Mouse (Mus musculus) liver, embryonic 16.5 days (tissue): Measurements from ENCODE around the gene Fndc8. TPM values are rescaled to one million over a fixed set of nuclear protein-coding genes. Genes with fewer than 3 reads are reported as not detected.
A peak's percentile ranks its signal among the peaks of the same experiment; 100 is the strongest.

ENCODE experiments used
- ATAC-seq: fragments of 200-750 bp; cut with Nextera tagmentation; 2 replicates; pipeline ENCODE4 v1.8.0; 2017; ENCODE audit warnings: low read depth, mild to moderate bottlenecking, moderate number of reproducible peaks, moderate library complexity
- H3K27ac ChIP-seq: fragments of 300-500 bp; sonication (generic); 2 replicates; pipeline ENCODE4 v1.5.1; 2014; ENCODE audit warnings: mild to moderate bottlenecking, low read length
- H3K27me3 ChIP-seq: fragments of 300-500 bp; sonication (generic); 2 replicates; pipeline ENCODE4 v1.6.1; 2014; ENCODE audit warnings: low read depth, low read length, mixed read lengths; ENCODE audit not compliant: control insufficient read depth, insufficient read depth
- H3K36me3 ChIP-seq: fragments of 300-500 bp; sonication (generic); 2 replicates; pipeline ENCODE4 v1.6.1; 2014; ENCODE audit warnings: mild to moderate bottlenecking; ENCODE audit not compliant: control insufficient read depth, insufficient read depth
- H3K4me1 ChIP-seq: fragments of 300-500 bp; sonication (generic); 2 replicates; pipeline ENCODE4 v1.6.1; 2014; ENCODE audit warnings: low read depth, low read length, mixed read lengths; ENCODE audit not compliant: control insufficient read depth
- H3K4me2 ChIP-seq: fragments of 300-500 bp; sonication (generic); 2 replicates; pipeline ENCODE4 v1.6.1; 2014; ENCODE audit warnings: low read depth, low read length, mixed read lengths
- H3K4me3 ChIP-seq: fragments of 300-500 bp; sonication (generic); 2 replicates; pipeline ENCODE4 v1.5.1; 2014; ENCODE audit warnings: low read depth, mild to moderate bottlenecking, low read length
- H3K9ac ChIP-seq: fragments of 300-500 bp; sonication (generic); 2 replicates; pipeline ENCODE4 v1.6.1; 2014; ENCODE audit warnings: low read depth, low read length
- H3K9me3 ChIP-seq: fragments of 300-500 bp; sonication (generic); replicated peaks from 2 replicates; pipeline ENCODE4 v1.6.1; 2016; ENCODE audit warnings: low read length; ENCODE audit not compliant: control insufficient read depth
- WGBS: fragments of 180-500 bp; shearing (Covaris S2); extraction: QIAGEN DNeasy Blood & Tissue Kit; methylation state at CpG from one replicate; pipeline ENCODE4 v1.1.7; 2014; ENCODE audit not compliant: insufficient replicate concordance; 5-methylcytosine and 5-hydroxymethylcytosine counted together
- polyA plus RNA-seq: library from polyadenylated mRNA; unstranded; fragments of >200 nt; fragmentation: Nextera tagmentation; extraction: Ambion mirVana; gene quantifications from 2 replicates; pipeline ENCODE4 v1.2.1, GENCODE M21; 2015

Gene Fndc8
- polyA plus RNA-seq, 1 experiment from 2014 or later, result 0.12 TPM

DNA sequence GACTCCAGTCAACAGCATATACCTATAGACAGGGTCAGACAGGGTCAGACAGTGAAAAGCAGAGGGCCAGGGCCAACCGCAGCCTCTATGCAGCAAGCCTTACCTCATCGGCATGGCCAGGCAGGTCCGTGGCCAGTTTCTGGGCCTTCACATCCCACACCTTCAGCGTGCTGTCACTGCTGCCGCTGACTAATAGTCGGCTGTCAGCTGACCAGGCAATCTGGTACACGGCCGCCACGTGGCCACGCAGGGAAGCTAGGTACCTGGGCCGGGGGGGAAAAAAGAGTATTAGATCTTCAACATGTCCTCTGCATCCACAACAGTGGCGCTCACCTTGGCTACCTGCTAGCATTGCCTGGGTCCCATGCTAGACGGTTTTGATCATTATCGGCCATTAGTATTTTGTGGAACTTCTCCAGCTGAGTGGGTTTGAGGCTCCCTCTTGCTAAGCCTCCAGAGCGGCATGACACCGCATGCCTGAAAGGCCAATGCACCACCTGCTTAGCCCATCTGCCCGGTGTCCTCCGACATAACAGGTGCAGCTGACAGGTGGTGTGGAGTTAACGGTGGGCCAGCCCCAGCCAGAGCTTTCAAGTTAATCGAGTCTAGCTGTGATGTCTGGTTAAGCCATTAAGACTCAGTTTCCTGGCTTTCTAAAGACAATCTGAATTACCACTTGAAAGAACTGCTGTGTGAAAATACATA lies 9.8 kb downstream of the Fndc8 start:
- Histone ChIP-seq H3K9me3 (no peaks in the 10 kb centered on the region), H3K27me3 (no peaks in the 10 kb centered on the region), H3K4me2 (no peak overlapping the region), H3K4me1 (peaks cover 4% of the 10 kb centered on the region), H3K4me3 (no peak overlapping the region), H3K36me3 (peaks cover 13% of the 10 kb centered on the region), H3K9ac (no peak overlapping the region), H3K27ac (no peak overlapping the region)
- no peak for ATAC-seq
- WGBS, result 87% methylated on average over 20 of the region's 20 CpGs

DNA sequence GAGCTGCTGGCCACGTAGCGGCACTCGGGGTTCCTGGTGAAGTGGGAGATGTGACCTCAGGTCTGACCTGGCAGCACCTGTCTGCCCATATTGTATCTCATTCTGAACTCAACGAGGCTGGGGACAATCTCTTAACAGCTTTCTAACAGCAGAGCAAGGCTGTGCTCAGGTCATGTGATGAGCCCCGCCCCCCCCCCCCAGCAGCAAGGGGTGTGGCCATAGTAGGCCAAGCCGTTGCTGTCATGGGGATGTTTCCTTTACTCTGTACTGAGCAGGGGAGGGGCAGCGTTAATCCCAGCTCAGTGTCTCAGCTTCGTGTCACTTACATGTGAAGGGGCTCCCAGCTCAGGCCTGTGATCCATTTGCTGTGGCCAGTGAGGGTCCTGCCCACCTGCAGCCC lies 13.0 kb downstream of the Fndc8 start:
- H3K36me3 ChIP-seq, result peaks cover 13% of the 10 kb centered on the region
- no peaks in the 10 kb centered on the region for H3K9me3 ChIP-seq
- WGBS, result 43% methylated on average over 8 of the region's 8 CpGs
- no peak overlapping the region for H3K4me3 ChIP-seq
- peaks cover 11% of the 10 kb centered on the region for H3K4me1 ChIP-seq
- ATAC-seq, result no peak
- no peaks in the 10 kb centered on the region for H3K27me3 ChIP-seq
- H3K27ac ChIP-seq, result no peak overlapping the region
- H3K4me2 ChIP-seq, result no peak overlapping the region
- H3K9ac ChIP-seq, result no peak overlapping the region

DNA sequence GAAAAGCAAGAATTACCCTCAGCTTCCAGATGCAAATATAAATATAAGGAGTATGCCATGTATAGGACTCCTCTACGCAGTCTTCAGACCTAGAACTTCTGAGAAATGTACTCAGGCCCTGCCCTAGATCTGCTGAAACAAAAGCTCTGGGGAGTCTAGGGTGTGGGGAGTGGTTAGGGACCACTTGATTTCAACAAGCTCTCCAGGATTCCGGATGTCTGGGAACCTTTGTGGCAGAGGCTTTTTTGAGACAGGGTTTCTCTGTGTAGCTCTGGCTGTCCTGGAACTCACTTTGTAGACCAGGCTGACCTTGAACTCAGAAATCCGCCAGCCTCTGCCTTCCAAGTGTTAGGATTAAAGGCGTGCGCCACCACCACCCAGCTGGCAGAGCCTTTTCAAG lies 13.9 kb downstream of the Fndc8 start:
- Histone ChIP-seq H3K9me3 (no peaks in the 10 kb centered on the region), H3K9ac (no peak overlapping the region), H3K4me1 (peaks cover 11% of the 10 kb centered on the region), H3K36me3 (peaks cover 10% of the 10 kb centered on the region), H3K4me3 (no peak overlapping the region), H3K4me2 (no peak overlapping the region), H3K27me3 (no peaks in the 10 kb centered on the region), H3K27ac (no peak overlapping the region)
- no peak for ATAC-seq
- WGBS, result 83% methylated on average over 5 of the region's 5 CpGs

DNA sequence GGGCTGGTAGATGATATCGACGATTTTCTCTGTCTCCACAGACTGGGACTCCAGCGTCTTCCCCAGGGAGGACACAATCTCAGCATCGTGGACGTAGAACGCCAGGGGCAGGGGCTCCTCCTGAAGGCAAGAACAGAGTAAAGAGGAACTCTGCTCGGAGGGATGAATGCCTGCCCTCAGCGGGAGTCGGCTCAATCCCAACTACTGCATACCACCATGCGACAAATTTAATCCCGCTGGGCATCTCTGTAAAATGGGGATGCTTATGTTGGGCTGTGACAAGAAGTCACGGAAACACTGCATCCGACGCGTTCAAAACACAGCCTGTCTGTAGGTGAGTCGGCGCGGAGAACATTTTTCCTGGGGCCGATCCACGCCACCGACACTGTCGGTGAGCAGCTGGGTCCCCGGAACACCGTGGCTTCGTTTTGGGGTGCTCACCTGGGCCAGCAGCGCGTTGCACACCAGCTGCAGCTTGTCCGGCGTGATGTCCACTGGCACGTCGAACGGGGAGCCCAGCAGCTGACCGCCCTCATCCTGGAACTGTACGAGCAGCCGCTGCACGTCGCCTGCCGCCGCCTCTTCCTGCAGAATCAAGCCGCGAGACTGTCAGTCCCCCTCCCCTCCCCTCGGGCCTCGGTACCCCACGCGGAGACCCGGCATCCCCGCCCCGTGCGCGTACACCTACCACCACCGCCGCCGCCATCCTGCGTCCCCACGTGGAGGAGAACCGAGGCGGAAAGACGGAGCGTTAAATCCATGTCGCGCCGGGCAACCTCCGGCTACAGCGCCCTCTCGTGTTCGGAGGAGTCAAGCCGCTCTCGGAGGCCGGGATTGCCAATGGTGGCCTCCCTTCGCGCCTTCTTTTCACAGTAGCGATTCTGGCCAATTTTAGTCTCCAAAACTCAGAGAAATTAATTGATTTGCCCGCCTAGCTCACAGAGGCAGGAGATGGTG lies 16.0 kb downstream of the Fndc8 start, which contains the start of gene Nle1:
Gene Nle1 (minus strand): TSS at position 761 of the 957 bp plus-strand sequence.
- 1% methylated on average over 73 of the region's 73 CpGs for WGBS
- H3K27me3 ChIP-seq, result no peaks in the 10 kb centered on the region
- no peak within 1 kb of the TSS for H3K27ac ChIP-seq
- peaks cover 3% of the 10 kb centered on the region; the same call in 1 of the 2 replicates for H3K36me3 ChIP-seq
- ATAC-seq, result peak; percentile 71
- H3K4me1 ChIP-seq, result peaks cover 11% of the 10 kb centered on the region
- peak within 1 kb of the TSS; percentile 72 for H3K9ac ChIP-seq
- H3K9me3 ChIP-seq, result no peaks in the 10 kb centered on the region
- peak within 1 kb of the TSS; percentile 74 for H3K4me3 ChIP-seq
- H3K4me2 ChIP-seq, result peak within 1 kb of the TSS; percentile 88

DNA sequence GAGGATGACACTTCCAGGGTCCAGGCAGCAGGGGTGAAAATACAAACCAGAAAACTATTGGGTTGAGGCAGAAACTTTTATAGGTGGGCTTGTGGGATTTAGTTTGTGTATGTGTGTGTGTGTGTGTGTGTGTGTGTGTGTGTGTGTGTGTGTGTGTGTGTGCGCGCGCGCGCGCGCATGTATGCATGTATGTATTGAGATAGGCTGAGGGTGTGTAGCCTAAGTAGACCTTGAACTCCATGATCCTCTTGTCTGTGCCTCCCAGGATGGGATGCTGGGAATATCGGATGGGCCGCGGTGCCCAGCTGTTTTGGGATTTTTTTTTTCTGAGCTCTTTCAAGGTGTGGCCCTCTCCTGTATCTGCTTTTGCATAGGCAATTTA lies 16.7 kb downstream of the Fndc8 start:
- peaks cover 3% of the 10 kb centered on the region; the same call in 1 of the 2 replicates for H3K36me3 ChIP-seq
- ATAC-seq, result no peak
- H3K9ac ChIP-seq, result no peak overlapping the region
- WGBS, result 45% methylated on average over 10 of the region's 10 CpGs
- no peaks in the 10 kb centered on the region for H3K9me3 ChIP-seq
- H3K4me3 ChIP-seq, result peak overlapping the region; percentile 74
- peak overlapping the region; percentile 88 for H3K4me2 ChIP-seq
- H3K4me1 ChIP-seq, result peaks cover 11% of the 10 kb centered on the region
- no peak overlapping the region for H3K27ac ChIP-seq
- peaks cover 6% of the 10 kb centered on the region; the same call in 1 of the 2 replicates for H3K27me3 ChIP-seq

DNA sequence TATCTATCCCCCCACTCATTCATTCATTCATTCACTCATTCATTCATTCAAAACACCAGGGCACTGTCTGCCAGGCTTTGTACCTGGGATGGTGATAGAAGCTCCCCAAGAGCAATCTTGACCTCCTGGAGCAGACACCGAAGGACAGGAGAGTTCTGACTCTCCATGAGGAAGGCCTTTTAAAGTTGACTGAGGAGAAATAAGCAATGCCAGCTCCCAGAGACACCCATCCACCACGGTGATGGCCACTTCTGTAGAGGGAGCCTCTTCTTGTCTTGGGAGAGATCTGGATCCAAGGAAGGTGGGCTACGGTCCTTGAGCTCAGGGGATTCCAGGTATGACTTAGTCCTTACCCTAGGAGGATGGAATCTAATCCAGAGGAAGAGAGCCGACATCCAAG lies 18.3 kb downstream of the Fndc8 start, which contains the start of gene Unc45b:
Gene Unc45b (plus strand): TSS at position 301 of the 400 bp plus-strand sequence.
- Histone ChIP-seq H3K4me1 (peaks cover 11% of the 10 kb centered on the region), H3K9me3 (no peaks in the 10 kb centered on the region), H3K4me3 (no peak within 1 kb of the TSS), H3K36me3 (no peaks in the 10 kb centered on the region), H3K9ac (no peak within 1 kb of the TSS), H3K4me2 (no peak within 1 kb of the TSS), H3K27ac (no peak within 1 kb of the TSS), H3K27me3 (peaks cover 7% of the 10 kb centered on the region; the same call in 1 of the 2 replicates)
- no peak for ATAC-seq
- WGBS, result 66% methylated on average over 4 of the region's 4 CpGs

DNA sequence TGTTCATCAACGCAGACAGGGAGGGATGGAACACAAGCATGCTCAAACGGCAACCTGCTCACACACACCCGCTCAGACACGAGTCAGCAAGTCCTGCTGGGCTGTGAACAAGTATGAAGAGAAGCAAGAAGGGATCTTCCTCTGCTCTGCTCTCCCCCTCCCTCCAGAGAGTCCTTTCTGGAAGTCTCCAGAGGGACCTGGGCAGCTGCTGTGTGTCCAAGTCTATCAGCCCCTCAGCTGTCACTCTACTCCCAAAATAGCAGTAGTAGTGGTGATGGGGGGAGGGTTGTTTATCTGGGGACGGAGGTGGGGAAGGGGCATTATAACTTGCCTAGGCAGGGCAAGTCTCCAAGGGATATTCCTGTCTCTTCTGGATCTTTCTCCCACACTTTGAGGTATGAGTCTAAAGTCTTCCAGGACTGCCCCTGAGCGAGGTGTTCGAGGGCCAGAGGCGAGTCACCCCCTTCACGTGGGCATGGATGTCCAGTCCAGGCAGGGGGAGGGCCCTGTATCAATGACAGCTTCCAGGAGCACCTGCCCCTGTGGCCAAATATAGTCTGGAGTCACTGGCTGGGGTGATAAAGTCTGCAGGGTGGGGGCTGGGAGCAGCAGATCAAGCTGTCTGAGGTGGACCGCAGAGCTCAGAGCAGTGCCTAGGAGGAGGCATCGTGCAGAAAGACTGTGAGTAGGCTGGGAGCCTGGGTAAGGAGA lies 18.9 kb downstream of the Fndc8 start:
- Histone ChIP-seq H3K36me3 (no peaks in the 10 kb centered on the region), H3K4me2 (no peak overlapping the region), H3K27ac (no peak overlapping the region), H3K27me3 (peaks cover 7% of the 10 kb centered on the region; the same call in 1 of the 2 replicates), H3K4me1 (peaks cover 9% of the 10 kb centered on the region), H3K4me3 (no peak overlapping the region), H3K9me3 (no peaks in the 10 kb centered on the region), H3K9ac (no peak overlapping the region)
- ATAC-seq, result no peak
- WGBS, result 56% methylated on average over 11 of the region's 11 CpGs

DNA sequence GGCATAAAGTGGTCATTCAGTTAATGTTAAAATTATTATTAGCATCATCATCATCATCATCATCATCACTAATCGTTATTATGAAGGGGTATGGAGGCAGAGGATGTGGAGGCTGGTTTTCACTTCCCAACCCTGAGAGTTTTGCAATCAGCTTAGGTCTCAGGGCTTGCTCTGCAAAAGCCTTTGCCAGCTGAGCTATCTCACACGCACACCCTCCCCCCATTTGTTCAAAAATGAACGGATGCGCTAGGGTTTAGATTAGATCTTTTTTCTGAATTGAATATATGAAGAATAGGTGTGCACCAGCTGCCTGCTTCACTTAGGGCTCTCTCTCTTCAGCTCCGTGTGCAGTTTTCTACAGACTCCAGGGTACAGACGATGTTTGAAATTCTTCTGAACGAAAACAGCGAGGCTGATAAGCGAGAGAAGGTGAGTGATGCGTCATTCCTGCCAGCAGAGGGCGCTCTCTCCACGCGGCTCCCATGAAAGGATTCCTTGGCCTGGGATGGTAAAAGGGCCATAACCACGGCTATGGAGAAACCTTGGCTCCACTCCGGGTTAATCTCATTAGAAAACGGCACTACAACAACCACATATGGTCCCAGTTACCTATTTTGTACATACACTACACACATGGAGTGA lies 22.9 kb downstream of the Fndc8 start:
- ATAC-seq, result no peak
- no peaks in the 10 kb centered on the region for H3K36me3 ChIP-seq
- 5% methylated on average over 16 of the region's 16 CpGs for WGBS

More for the DNA sequence above, 22.9 kb downstream of the Fndc8 start:
- H3K9ac ChIP-seq, result no peak overlapping the region
- no peak overlapping the region for H3K4me3 ChIP-seq
- H3K4me1 ChIP-seq, result peaks cover 2% of the 10 kb centered on the region; the same call in 1 of the 2 replicates
- H3K27ac ChIP-seq, result no peak overlapping the region
- H3K27me3 ChIP-seq, result peaks cover 9% of the 10 kb centered on the region
- H3K4me2 ChIP-seq, result peak overlapping the region; percentile 19; the same call in 1 of the 2 replicates
- H3K9me3 ChIP-seq, result no peaks in the 10 kb centered on the region
